23 mouse cellular contexts compared by ENCODE assay signal in the genomic region with DNA sequence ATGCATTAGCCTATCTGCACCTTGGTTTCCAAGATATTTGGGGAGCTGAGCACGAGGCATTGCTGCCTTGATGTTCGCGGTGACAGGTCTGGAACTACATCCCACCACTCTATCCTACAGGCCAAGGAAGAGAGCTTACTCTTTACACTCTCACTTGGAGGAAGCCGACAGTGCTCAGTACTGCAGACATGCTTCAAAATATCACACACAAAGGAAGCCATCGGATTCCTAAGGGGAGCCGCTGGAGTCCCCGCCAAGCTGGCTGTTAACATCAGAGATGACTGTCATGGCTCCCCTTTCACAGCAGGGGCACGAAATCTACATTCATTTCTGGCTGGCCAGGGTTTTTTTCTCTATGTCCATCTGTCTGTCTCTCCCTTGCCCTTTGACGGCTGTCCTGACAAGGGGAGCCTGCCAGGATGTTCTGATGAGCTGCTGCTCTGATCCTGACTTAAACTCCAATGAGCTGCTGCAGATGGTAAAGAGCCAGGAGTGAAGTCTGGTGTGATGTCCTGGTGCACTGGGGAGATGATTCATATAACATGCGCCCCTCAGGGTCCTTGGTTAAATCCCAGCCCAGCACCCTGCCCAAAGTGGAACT.
DNase-seq lines count a peak whose midpoint lies in the region; ATAC-seq and TF ChIP-seq lines count a peak whose summit lies in the region.
"Had no signal": no experiment of that assay in that cellular context is flagged by ENCODE, and none has a peak within 500 bp of the region (broad histone marks: within the 10 kb centered on the region; RNA-seq: fewer than 3 reads in every experiment).

No protein-coding gene starts in this region.

- WGBS in hindbrain, postnatal 0 days, result 61% methylated on average over 10 of the region's 10 CpGs
- WGBS in hindbrain, embryonic 10.5 days, result 73% methylated on average over 10 of the region's 10 CpGs
- 57% methylated on average over 10 of the region's 10 CpGs for WGBS in lung, embryonic 16.5 days

- peaks cover 4% of the 10 kb centered on the region; the same call in 1 of the 2 replicates for H3K4me1 ChIP-seq in hindbrain, postnatal 0 days (ENCODE audit: insufficient read depth, low read length)
- H3K4me1 ChIP-seq in hindbrain, embryonic 10.5 days (replicated peaks), result peaks cover 8% of the 10 kb centered on the region; the same call in 1 of the 2 replicates
- H3K4me1 ChIP-seq in lung, embryonic 16.5 days (replicated peaks; ENCODE audit: control insufficient read depth, insufficient read depth, low read length), result peaks cover 6% of the 10 kb centered on the region
- H3K4me1 ChIP-seq: embryonic facial prominence, embryonic 12.5 days; forebrain, embryonic 15.5 days; hindbrain, embryonic 13.5 days had no signal

- no peak overlapping the region for H3K9ac ChIP-seq in hindbrain, postnatal 0 days (replicated peaks; ENCODE audit: low read length)
- H3K9ac ChIP-seq in lung, embryonic 16.5 days (ENCODE audit: low read length), result no peak overlapping the region
- H3K9ac ChIP-seq: embryonic facial prominence, embryonic 12.5 days; forebrain, embryonic 15.5 days; heart, embryonic 12.5 days; hindbrain, embryonic 13.5 days had no signal

- no peak overlapping the region for H3K4me2 ChIP-seq in hindbrain, postnatal 0 days (ENCODE audit: low read depth, low read length)
- H3K4me2 ChIP-seq in lung, embryonic 16.5 days (ENCODE audit: low read depth, low read length), result no peak overlapping the region
- H3K4me2 ChIP-seq: embryonic facial prominence, embryonic 12.5 days; forebrain, embryonic 15.5 days; heart, embryonic 12.5 days; hindbrain, embryonic 13.5 days had no signal

- no peak overlapping the region for H3K27ac ChIP-seq in hindbrain, postnatal 0 days
- no peak overlapping the region for H3K27ac ChIP-seq in hindbrain, embryonic 10.5 days
- peak overlapping the region; percentile 27; the same call in 1 of the 2 replicates for H3K27ac ChIP-seq in lung, embryonic 16.5 days (ENCODE audit: low read length)
- H3K27ac ChIP-seq: embryonic facial prominence, embryonic 12.5 days; forebrain, embryonic 15.5 days; heart, adult 2 months; hindbrain, embryonic 13.5 days had no signal

- ATAC-seq in hindbrain, postnatal 0 days, result peak; percentile 62
- peak; percentile 75 for ATAC-seq in lung, embryonic 16.5 days (ENCODE audit: low read depth)
- ATAC-seq: CD4-positive, CD25-positive, alpha-beta regulatory T cell, adult 4 months; forebrain, embryonic 15.5 days had no signal

- no peaks in the 10 kb centered on the region for H3K9me3 ChIP-seq in hindbrain, postnatal 0 days (ENCODE audit: low read length)
- no peaks in the 10 kb centered on the region for H3K9me3 ChIP-seq in hindbrain, embryonic 10.5 days
- no peaks in the 10 kb centered on the region for H3K9me3 ChIP-seq in lung, embryonic 16.5 days (ENCODE audit: control insufficient read depth, low read length)
- H3K9me3 ChIP-seq: embryonic facial prominence, embryonic 12.5 days; forebrain, embryonic 15.5 days; heart, embryonic 12.5 days; hindbrain, embryonic 13.5 days had no signal

- DNase-seq in cerebellum, postnatal 10 days, result peak; percentile 47 to 52
- no peak for DNase-seq in cerebellum, adult 9-11 months
- DNase-seq in hindbrain, postnatal 0 days (ENCODE audit: low spot score), result no peak
- no peak for DNase-seq in hindbrain, embryonic 10.5 days (ENCODE audit: low spot score)
- DNase-seq in lung, adult 18-20 months, result no peak
- peak; percentile 9 for DNase-seq in brain, embryonic 14.5 days (ENCODE audit: low read depth)
- no peak for DNase-seq in right cerebral cortex, adult 2 months (ENCODE audit: low spot score in 2 of 2)
- DNase-seq: adrenal gland, adult 8-10 months; adrenal gland, postnatal 36 days; B cell, adult 2 months; cerebellum, adult 11 months; cerebellum, adult 9-10 months; embryo, embryonic 11 days; gastrocnemius, postnatal 10 days; heart, adult 2 months; heart, postnatal 36 days had no signal

- TF ChIP-seq POLR2A in brain, embryonic 14.5 days (IDR thresholded peaks at IDR 0.05; ENCODE audit: borderline replicate concordance, extremely low read depth, insufficient read depth, insufficient read length, poor library complexity, severe bottlenecking), result no peak

- H3K27me3 ChIP-seq in hindbrain, postnatal 0 days (ENCODE audit: insufficient read depth, low read length), result no peaks in the 10 kb centered on the region
- H3K27me3 ChIP-seq in hindbrain, embryonic 10.5 days (ENCODE audit: insufficient read depth, poor library complexity, severe bottlenecking), result no peaks in the 10 kb centered on the region
- H3K27me3 ChIP-seq in lung, embryonic 16.5 days (ENCODE audit: control insufficient read depth, insufficient read depth, low read depth, low read length), result no peaks in the 10 kb centered on the region
- H3K27me3 ChIP-seq: embryonic facial prominence, embryonic 12.5 days; forebrain, embryonic 15.5 days; heart, embryonic 12.5 days; hindbrain, embryonic 13.5 days had no signal

- no peaks in the 10 kb centered on the region for H3K36me3 ChIP-seq in hindbrain, postnatal 0 days (ENCODE audit: insufficient read depth, low read length)
- no peaks in the 10 kb centered on the region for H3K36me3 ChIP-seq in hindbrain, embryonic 10.5 days
- H3K36me3 ChIP-seq in lung, embryonic 16.5 days (ENCODE audit: control insufficient read depth, insufficient read depth, low read length), result no peaks in the 10 kb centered on the region
- H3K36me3 ChIP-seq: embryonic facial prominence, embryonic 12.5 days; forebrain, embryonic 15.5 days; G1E; heart, embryonic 12.5 days; hindbrain, embryonic 13.5 days had no signal

- TF ChIP-seq CTCF in hindbrain, postnatal 0 days (IDR thresholded peaks at IDR 0.05; ENCODE audit: low read depth), result no peak
- TF ChIP-seq CTCF in brain, embryonic 14.5 days (IDR thresholded peaks at IDR 0.05; ENCODE audit: borderline replicate concordance, extremely low read depth, insufficient read depth, insufficient read length), result no peak

- no peak overlapping the region for H3K4me3 ChIP-seq in hindbrain, postnatal 0 days (ENCODE audit: low read length)
- no peak overlapping the region for H3K4me3 ChIP-seq in hindbrain, embryonic 10.5 days
- H3K4me3 ChIP-seq in lung, embryonic 16.5 days (ENCODE audit: low read length), result no peak overlapping the region
- H3K4me3 ChIP-seq: embryonic facial prominence, embryonic 12.5 days; forebrain, embryonic 15.5 days; heart, adult 2 months; heart, embryonic 12.5 days; hindbrain, embryonic 13.5 days had no signal

Comparison
In these comparisons a context has a peak if more than half of its experiments do, and no peak if none do; other contexts are left out.
1. DNase-seq: peak in cerebellum, postnatal 10 days (2 of 2) and brain, embryonic 14.5 days (single experiment); none in cerebellum, adult 9-11 months (single experiment), hindbrain, postnatal 0 days (single experiment), hindbrain, embryonic 10.5 days (single experiment), lung, adult 18-20 months (0 of 2) and right cerebral cortex, adult 2 months (0 of 2).